ENCODE assay signal across 33 mouse cellular contexts in genomic region chr3:27342462-27342861, GRCm38 (mm10). TPM values are rescaled to one million over a fixed set of nuclear protein-coding genes. Genes with fewer than 3 reads are reported as not detected.
DNase-seq lines count a peak whose midpoint lies in the region; ATAC-seq lines count a peak whose summit lies in the region.
"Had no signal": no experiment of that assay in that cellular context is flagged by ENCODE, and none has a peak within 500 bp of the region (broad histone marks: within the 10 kb centered on the region; RNA-seq: fewer than 3 reads in every experiment).

No protein-coding gene starts in this region.

- no peak overlapping the region for H3K9ac ChIP-seq in forebrain, embryonic 11.5 days (ENCODE audit: low read length)
- H3K9ac ChIP-seq in forebrain, embryonic 13.5 days = no peak overlapping the region
- H3K9ac ChIP-seq in midbrain, embryonic 11.5 days (ENCODE audit: low read length) = no peak overlapping the region
- H3K9ac ChIP-seq in midbrain, embryonic 14.5 days (replicated peaks; ENCODE audit: low read length) = no peak overlapping the region
- H3K9ac ChIP-seq in hindbrain, embryonic 12.5 days = no peak overlapping the region
- H3K9ac ChIP-seq: forebrain, embryonic 15.5 days; limb, embryonic 13.5 days; liver, embryonic 12.5 days; liver, postnatal 0 days; stomach, embryonic 15.5 days had no signal

- H3K4me3 ChIP-seq in forebrain, embryonic 11.5 days (ENCODE audit: low read depth, low read length) = no peak overlapping the region
- H3K4me3 ChIP-seq in forebrain, embryonic 13.5 days = no peak overlapping the region
- H3K4me3 ChIP-seq in midbrain, embryonic 11.5 days (ENCODE audit: low read depth, low read length) = no peak overlapping the region
- no peak overlapping the region for H3K4me3 ChIP-seq in midbrain, embryonic 14.5 days (replicated peaks; ENCODE audit: low read depth, low read length)
- no peak overlapping the region for H3K4me3 ChIP-seq in hindbrain, embryonic 12.5 days
- H3K4me3 ChIP-seq: forebrain, embryonic 15.5 days; layer of hippocampus, adult 2 months; left cerebral cortex, adult 2 months; limb, embryonic 13.5 days; liver, embryonic 12.5 days; megakaryocyte, embryonic 14.5 days; stomach, embryonic 15.5 days had no signal

- 65% methylated on average over 6 of the region's 6 CpGs for WGBS in forebrain, embryonic 11.5 days
- WGBS in forebrain, embryonic 13.5 days = 75% methylated on average over 6 of the region's 6 CpGs
- 60% methylated on average over 6 of the region's 6 CpGs for WGBS in midbrain, embryonic 11.5 days
- WGBS in midbrain, embryonic 14.5 days = 66% methylated on average over 6 of the region's 6 CpGs
- 58% methylated on average over 6 of the region's 6 CpGs for WGBS in hindbrain, embryonic 12.5 days

- no peaks in the 10 kb centered on the region for H3K4me1 ChIP-seq in forebrain, embryonic 11.5 days (replicated peaks; ENCODE audit: control insufficient read depth, insufficient read depth, low read length)
- H3K4me1 ChIP-seq in forebrain, embryonic 13.5 days = no peaks in the 10 kb centered on the region
- no peaks in the 10 kb centered on the region for H3K4me1 ChIP-seq in midbrain, embryonic 11.5 days (ENCODE audit: control insufficient read depth, insufficient read depth, low read length)
- H3K4me1 ChIP-seq in midbrain, embryonic 14.5 days (ENCODE audit: control insufficient read depth, insufficient read depth, low read length) = no peaks in the 10 kb centered on the region
- H3K4me1 ChIP-seq in hindbrain, embryonic 12.5 days = no peaks in the 10 kb centered on the region
- H3K4me1 ChIP-seq: forebrain, embryonic 15.5 days; limb, embryonic 13.5 days; liver, embryonic 12.5 days; megakaryocyte, embryonic 14.5 days; stomach, embryonic 15.5 days had no signal

- no peak for ATAC-seq in forebrain, embryonic 11.5 days (replicated peaks; ENCODE audit: low FRiP score)
- ATAC-seq in forebrain, embryonic 13.5 days = no peak
- ATAC-seq in midbrain, embryonic 11.5 days (ENCODE audit: low FRiP score) = peak; percentile 52; the same call in 1 of the 2 replicates
- no peak for ATAC-seq in midbrain, embryonic 14.5 days (ENCODE audit: low FRiP score, low TSS enrichment)
- peak; percentile 38; the same call in 1 of the 2 replicates for ATAC-seq in hindbrain, embryonic 12.5 days (ENCODE audit: low FRiP score)
- ATAC-seq: forebrain, embryonic 15.5 days; inflammation-experienced regulatory T-cells, adult 6 months; liver, embryonic 12.5 days; liver, postnatal 0 days had no signal

- H3K27ac ChIP-seq in forebrain, embryonic 11.5 days (ENCODE audit: low read depth, low read length) = no peak overlapping the region
- no peak overlapping the region for H3K27ac ChIP-seq in forebrain, embryonic 13.5 days
- H3K27ac ChIP-seq in midbrain, embryonic 11.5 days (ENCODE audit: low read depth, low read length) = no peak overlapping the region
- H3K27ac ChIP-seq in midbrain, embryonic 14.5 days (replicated peaks; ENCODE audit: low read depth, low read length) = no peak overlapping the region
- H3K27ac ChIP-seq in hindbrain, embryonic 12.5 days = no peak overlapping the region
- H3K27ac ChIP-seq: forebrain, embryonic 15.5 days; layer of hippocampus, adult 2 months; left cerebral cortex, adult 2 months; limb, embryonic 13.5 days; liver, embryonic 12.5 days; stomach, embryonic 15.5 days had no signal

- no peak overlapping the region for H3K4me2 ChIP-seq in forebrain, embryonic 11.5 days (ENCODE audit: low read depth, low read length, severe bottlenecking)
- no peak overlapping the region for H3K4me2 ChIP-seq in forebrain, embryonic 13.5 days
- no peak overlapping the region for H3K4me2 ChIP-seq in midbrain, embryonic 11.5 days
- H3K4me2 ChIP-seq in midbrain, embryonic 14.5 days (ENCODE audit: low read length) = no peak overlapping the region
- H3K4me2 ChIP-seq in hindbrain, embryonic 12.5 days (replicated peaks) = no peak overlapping the region
- H3K4me2 ChIP-seq: forebrain, embryonic 15.5 days; heart, embryonic 11.5 days; limb, embryonic 13.5 days; liver, embryonic 12.5 days; stomach, embryonic 15.5 days had no signal

- no peaks in the 10 kb centered on the region for H3K9me3 ChIP-seq in forebrain, embryonic 11.5 days (ENCODE audit: control insufficient read depth, low read length)
- H3K9me3 ChIP-seq in forebrain, embryonic 13.5 days (replicated peaks) = no peaks in the 10 kb centered on the region
- H3K9me3 ChIP-seq in midbrain, embryonic 11.5 days (ENCODE audit: control insufficient read depth, low read length) = no peaks in the 10 kb centered on the region
- no peaks in the 10 kb centered on the region for H3K9me3 ChIP-seq in midbrain, embryonic 14.5 days (ENCODE audit: control insufficient read depth, low read length)
- H3K9me3 ChIP-seq in hindbrain, embryonic 12.5 days (replicated peaks) = no peaks in the 10 kb centered on the region; the same call in 1 of the 2 replicates
- H3K9me3 ChIP-seq: forebrain, embryonic 15.5 days; G1E; limb, embryonic 13.5 days; liver, embryonic 12.5 days; megakaryocyte, embryonic 14.5 days; stomach, embryonic 15.5 days had no signal

- no peaks in the 10 kb centered on the region for H3K27me3 ChIP-seq in forebrain, embryonic 11.5 days (ENCODE audit: control insufficient read depth, insufficient read depth, low read length)
- H3K27me3 ChIP-seq in forebrain, embryonic 13.5 days = no peaks in the 10 kb centered on the region
- no peaks in the 10 kb centered on the region for H3K27me3 ChIP-seq in midbrain, embryonic 11.5 days (ENCODE audit: control insufficient read depth, insufficient read depth, low read length)
- no peaks in the 10 kb centered on the region for H3K27me3 ChIP-seq in midbrain, embryonic 14.5 days (ENCODE audit: control insufficient read depth, insufficient read depth, low read length)
- H3K27me3 ChIP-seq in hindbrain, embryonic 12.5 days = no peaks in the 10 kb centered on the region
- H3K27me3 ChIP-seq: forebrain, embryonic 15.5 days; limb, embryonic 13.5 days; liver, embryonic 12.5 days; stomach, embryonic 15.5 days had no signal

- peak; percentile 51 for DNase-seq in forebrain, embryonic 11.5 days (ENCODE audit: low spot score)
- no peak for DNase-seq in midbrain, embryonic 11.5 days (ENCODE audit: low spot score, missing footprints)
- no peak for DNase-seq in midbrain, embryonic 14.5 days
- DNase-seq in mesoderm, embryonic 11.5 days (ENCODE audit: low read depth, low spot score) = peak; percentile 15
- DNase-seq in urinary bladder, postnatal 10 days (ENCODE audit: low spot score) = no peak
- DNase-seq: adrenal gland, adult 8-10 months; cerebellum, adult 2 months; cerebellum, postnatal 14 days; gastrocnemius, postnatal 25 days; heart, adult 18-20 months; heart, postnatal 4 days; kidney, adult 18-20 months; kidney, postnatal 36 days; liver, postnatal 0 days; lung, postnatal 4 days; right cerebral cortex, postnatal 25 days had no signal

- H3K36me3 ChIP-seq in forebrain, embryonic 11.5 days (ENCODE audit: control insufficient read depth, insufficient read depth, low read length) = no peaks in the 10 kb centered on the region
- no peaks in the 10 kb centered on the region for H3K36me3 ChIP-seq in forebrain, embryonic 13.5 days (ENCODE audit: poor library complexity, severe bottlenecking)
- H3K36me3 ChIP-seq in midbrain, embryonic 11.5 days (ENCODE audit: control insufficient read depth, insufficient read depth, low read length) = no peaks in the 10 kb centered on the region
- no peaks in the 10 kb centered on the region for H3K36me3 ChIP-seq in midbrain, embryonic 14.5 days (ENCODE audit: control insufficient read depth, insufficient read depth, low read length)
- no peaks in the 10 kb centered on the region for H3K36me3 ChIP-seq in hindbrain, embryonic 12.5 days
- H3K36me3 ChIP-seq: forebrain, embryonic 15.5 days; G1E; limb, embryonic 13.5 days; liver, embryonic 12.5 days; stomach, embryonic 15.5 days had no signal

RNA-seq across cellular contexts. Expression of gene Tnfsf10, which starts 25.6 kb away (rescaled TPM):
- not detected in 2 replicates for polyA plus RNA-seq in forebrain, embryonic 11.5 days (2014; fragmentation: Nextera tagmentation; extraction: Ambion mirVana)
- 0.05 TPM in 1 of 2 replicates, not detected in the other for polyA plus RNA-seq in forebrain, embryonic 13.5 days (2015; fragmentation: Nextera tagmentation; extraction: Ambion mirVana)
- not detected in 2 replicates for polyA plus RNA-seq in midbrain, embryonic 11.5 days (2014; fragmentation: Nextera tagmentation; extraction: Ambion mirVana)
- polyA plus RNA-seq in midbrain, embryonic 14.5 days (2014; fragmentation: Nextera tagmentation; extraction: Ambion mirVana) = 0.13 TPM in 1 of 2 replicates, not detected in the other
- polyA plus RNA-seq in hindbrain, embryonic 12.5 days (2016; fragmentation: Nextera tagmentation; extraction: Ambion mirVana) = not detected in 2 replicates
- polyA plus RNA-seq: embryonic facial prominence, embryonic 11.5 days; heart, embryonic 11.5 days had no signal

RNA-seq across cellular contexts. Expression of gene Ghsr, which starts 28.7 kb away (rescaled TPM):
- not detected in 2 replicates for polyA plus RNA-seq in forebrain, embryonic 11.5 days (2014; fragmentation: Nextera tagmentation; extraction: Ambion mirVana)
- not detected in 2 replicates for polyA plus RNA-seq in forebrain, embryonic 13.5 days (2015; fragmentation: Nextera tagmentation; extraction: Ambion mirVana)
- 0.34 and 0.63 TPM in 2 replicates for polyA plus RNA-seq in midbrain, embryonic 11.5 days (2014; fragmentation: Nextera tagmentation; extraction: Ambion mirVana)
- polyA plus RNA-seq in midbrain, embryonic 14.5 days (2014; fragmentation: Nextera tagmentation; extraction: Ambion mirVana) = 0.43 and 0.45 TPM in 2 replicates
- polyA plus RNA-seq in hindbrain, embryonic 12.5 days (2016; fragmentation: Nextera tagmentation; extraction: Ambion mirVana) = 0.23 and 0.54 TPM in 2 replicates
- polyA plus RNA-seq: embryonic facial prominence, embryonic 11.5 days; forebrain, embryonic 15.5 days; G1E; heart, embryonic 11.5 days; heart, embryonic 16.5 days; inflammation-experienced regulatory T-cells, adult 6 months; kidney, embryonic 16.5 days; limb, embryonic 13.5 days; liver, embryonic 12.5 days; liver, postnatal 0 days; lung, embryonic 16.5 days; urinary bladder, adult 2 months had no signal

Comparison
In these comparisons a context has a peak if more than half of its experiments do, and no peak if none do; other contexts are left out.
1. ATAC-seq: peak in midbrain, embryonic 11.5 days (single experiment) and hindbrain, embryonic 12.5 days (single experiment); none in forebrain, embryonic 11.5 days (single experiment), forebrain, embryonic 13.5 days (single experiment) and midbrain, embryonic 14.5 days (single experiment).
2. DNase-seq: peak in forebrain, embryonic 11.5 days (single experiment) and mesoderm, embryonic 11.5 days (single experiment); none in midbrain, embryonic 11.5 days (single experiment), midbrain, embryonic 14.5 days (single experiment) and urinary bladder, postnatal 10 days (single experiment).